Mouse (Mus musculus) hindbrain, embryonic 12.5 days (tissue): ENCODE measurements around the gene Gstp3. TPM values are rescaled to one million over a fixed set of nuclear protein-coding genes. Genes with fewer than 3 reads are reported as not detected.
A peak's percentile ranks its signal among the peaks of the same experiment; 100 is the strongest.
"Not testable (repeated sequence)": the region's sequence is repeated elsewhere in the genome, so short reads cannot be mapped to it uniquely, and the experiment has no call there.

Source experiments
- ATAC-seq: fragments of 200-750 bp; cut with Nextera tagmentation; 2 replicates; pipeline ENCODE4 v1.8.0; 2017; ENCODE audit warnings: moderate TSS enrichment; ENCODE audit not compliant: low FRiP score
- H3K27ac ChIP-seq: fragments of 300-500 bp; sonication (generic); 2 replicates; pipeline ENCODE4 v1.5.1; 2016; ENCODE audit warnings: mild to moderate bottlenecking
- H3K27me3 ChIP-seq: fragments of 300-500 bp; sonication (generic); 2 replicates; pipeline ENCODE4 v1.6.1; 2016; ENCODE audit warnings: mild to moderate bottlenecking
- H3K36me3 ChIP-seq: fragments of 300-500 bp; sonication (generic); 2 replicates; pipeline ENCODE4 v1.6.1; 2016; ENCODE audit warnings: mild to moderate bottlenecking
- H3K4me1 ChIP-seq: fragments of 300-500 bp; sonication (generic); 2 replicates; pipeline ENCODE4 v1.6.1; 2016
- H3K4me2 ChIP-seq: fragments of 300-500 bp; sonication (generic); replicated peaks from 2 replicates; pipeline ENCODE4 v1.6.1; 2016; ENCODE audit warnings: mild to moderate bottlenecking
- H3K4me3 ChIP-seq: fragments of 300-500 bp; sonication (generic); 2 replicates; pipeline ENCODE4 v1.5.1; 2016; ENCODE audit warnings: mild to moderate bottlenecking
- H3K9ac ChIP-seq: fragments of 300-500 bp; sonication (generic); 2 replicates; pipeline ENCODE4 v1.6.1; 2016; ENCODE audit warnings: mild to moderate bottlenecking, moderate library complexity
- H3K9me3 ChIP-seq: fragments of 300-500 bp; sonication (generic); replicated peaks from 2 replicates; pipeline ENCODE4 v1.6.1; 2016; ENCODE audit warnings: mild to moderate bottlenecking
- WGBS: fragments of 180-500 bp; shearing (Covaris S2); methylation state at CpG from one replicate; pipeline ENCODE4 v1.1.7; 2016; 5-methylcytosine and 5-hydroxymethylcytosine counted together
- polyA plus RNA-seq: library from polyadenylated mRNA; unstranded; fragments of >200 nt; fragmentation: Nextera tagmentation; extraction: Ambion mirVana; gene quantifications from 2 replicates; pipeline ENCODE4 v1.2.1, GENCODE M21; 2016

Gstp3 gene
- polyA plus RNA-seq, 1 experiment from 2014 or later = not detected

DNA sequence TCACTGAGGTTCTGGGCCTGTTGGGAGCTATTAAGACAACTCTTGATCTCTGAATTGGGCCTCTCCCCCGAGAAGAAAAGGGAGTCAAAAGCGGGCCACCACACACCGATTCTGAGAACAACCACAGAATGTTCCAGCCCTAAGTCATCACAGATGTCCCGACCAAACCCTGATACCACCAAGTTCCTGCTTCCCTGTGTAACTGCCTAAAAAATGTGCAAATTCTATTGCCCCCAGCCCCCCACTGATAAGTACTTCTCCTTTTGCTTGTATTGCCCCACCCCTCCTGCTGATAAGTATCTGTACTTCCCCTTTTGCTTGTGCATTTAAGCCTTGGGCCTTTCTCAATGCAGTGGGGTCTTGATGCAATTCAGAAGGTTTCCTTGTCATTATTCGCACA lies 15.3 kb downstream of the Gstp3 start:
- not testable (repeated sequence) for H3K36me3 ChIP-seq, H3K4me2 ChIP-seq, H3K4me1 ChIP-seq, H3K27me3 ChIP-seq, H3K9me3 ChIP-seq, ATAC-seq, H3K9ac ChIP-seq, H3K4me3 ChIP-seq, H3K27ac ChIP-seq
- WGBS = 92% methylated on average over 5 of the region's 5 CpGs

DNA sequence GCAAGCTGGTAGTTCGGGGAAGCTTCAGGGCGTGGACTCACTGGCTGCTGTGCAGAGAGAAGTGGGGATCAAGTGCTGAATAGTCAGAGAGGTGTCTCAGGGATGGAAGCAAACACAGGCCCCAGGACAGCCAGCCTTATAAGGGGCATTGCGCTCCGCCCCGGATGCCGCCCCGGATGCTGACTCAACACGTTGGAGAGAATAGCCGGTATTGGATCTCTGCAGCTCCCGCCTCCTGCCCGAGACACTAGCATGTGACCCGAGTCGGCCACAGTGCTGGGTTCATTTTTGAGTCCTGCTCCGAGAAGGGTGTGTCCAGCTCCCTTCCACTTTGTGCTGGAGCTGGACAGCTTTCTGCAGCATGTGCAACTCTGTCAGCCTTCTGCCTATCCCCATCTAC lies 17.2 kb downstream of the Gstp3 start:
- H3K9ac ChIP-seq = no peak overlapping the region
- H3K4me3 ChIP-seq = no peak overlapping the region

DNA sequence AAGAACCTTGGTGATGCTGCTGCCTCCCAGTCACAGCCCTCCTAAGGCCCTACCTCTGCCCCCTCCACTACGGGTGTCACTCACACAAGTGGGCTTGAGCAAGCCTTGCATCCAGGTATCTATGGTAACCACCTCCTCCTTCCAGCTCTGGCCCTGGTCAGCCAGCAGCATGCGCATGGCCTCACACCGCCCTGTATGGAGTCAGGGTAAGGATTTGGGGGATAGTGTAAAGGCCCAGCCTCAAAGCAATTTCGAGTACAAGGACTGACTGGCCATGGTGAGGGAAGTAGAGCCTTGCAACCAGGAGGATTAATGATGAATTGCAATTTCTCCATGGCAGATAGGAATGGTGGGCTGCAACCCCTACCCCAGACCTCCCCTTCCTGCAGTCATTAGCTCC lies 17.9 kb downstream of the Gstp3 start:
- WGBS = 85% methylated on average over 3 of the region's 4 CpGs
- H3K36me3 ChIP-seq, H3K4me2 ChIP-seq, H3K4me3 ChIP-seq, H3K9me3 ChIP-seq, H3K27me3 ChIP-seq, H3K27ac ChIP-seq, ATAC-seq, H3K9ac ChIP-seq: not testable (repeated sequence)
- H3K4me1 ChIP-seq = peaks cover 14% of the 10 kb centered on the region

More for the DNA sequence above, 17.2 kb downstream of the Gstp3 start:
- Histone ChIP-seq H3K4me1 (peaks cover 11% of the 10 kb centered on the region), H3K27ac (no peak overlapping the region), H3K36me3 (no peaks in the 10 kb centered on the region), H3K27me3 (no peaks in the 10 kb centered on the region; the same call in 1 of the 2 replicates), H3K4me2 (no peak overlapping the region), H3K9me3 (no peaks in the 10 kb centered on the region)
- 71% methylated on average over 14 of the region's 14 CpGs for WGBS
- ATAC-seq = no peak

DNA sequence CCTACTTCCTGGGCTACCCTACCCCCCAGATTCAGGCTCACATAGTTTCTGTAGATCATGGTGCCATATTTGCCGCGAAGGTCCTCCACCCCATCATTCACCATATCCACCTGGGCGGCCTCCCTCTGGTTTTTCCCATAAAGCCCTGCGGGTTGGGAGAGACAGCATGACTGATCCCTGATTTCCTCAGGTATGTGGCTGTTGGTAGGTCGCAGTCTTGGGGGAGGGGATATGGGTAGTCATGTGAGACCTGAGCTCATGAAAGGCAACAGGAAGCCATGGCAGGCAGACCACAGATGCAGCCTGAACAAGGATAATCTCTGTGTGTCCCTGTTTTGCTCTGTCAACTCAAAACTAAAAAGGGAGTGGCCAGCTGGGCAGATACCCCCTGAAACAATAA lies 18.4 kb downstream of the Gstp3 start:
- H3K4me2 ChIP-seq, H3K36me3 ChIP-seq, ATAC-seq, H3K27me3 ChIP-seq, H3K4me3 ChIP-seq, H3K9me3 ChIP-seq, H3K9ac ChIP-seq, H3K27ac ChIP-seq: not testable (repeated sequence)
- H3K4me1 ChIP-seq = peaks cover 17% of the 10 kb centered on the region
- 86% methylated on average over 5 of the region's 5 CpGs for WGBS

DNA sequence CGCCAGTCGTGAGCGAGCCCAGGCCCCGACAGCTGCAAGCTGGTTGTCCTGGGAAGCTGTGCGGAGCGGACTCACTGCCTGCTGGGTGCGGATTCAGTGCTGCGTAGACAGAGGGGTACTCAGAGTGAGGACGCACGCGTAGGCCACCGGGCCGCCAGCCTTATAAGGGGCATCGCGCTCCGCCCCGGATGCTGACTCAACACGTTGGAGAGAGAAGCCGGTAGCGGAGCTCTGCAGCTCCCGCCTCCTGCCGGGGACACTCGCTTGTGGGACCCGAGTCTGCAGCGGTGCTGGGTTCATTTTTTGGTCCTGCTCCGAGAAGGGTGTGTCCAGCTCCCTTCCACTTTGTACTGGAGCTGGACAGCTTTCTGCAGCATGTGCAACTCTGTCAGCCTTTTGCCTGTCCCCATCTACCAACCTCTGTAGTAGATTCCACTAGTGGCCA lies 21.6 kb downstream of the Gstp3 start, which contains the start of gene Gstp1:
Gene Gstp1 (minus strand): TSS at position 198 of the 445 bp plus-strand sequence.
- peak; percentile 81 for ATAC-seq
- Histone ChIP-seq H3K9ac (peak within 1 kb of the TSS; percentile 73), H3K9me3 (no peaks in the 10 kb centered on the region), H3K4me1 (peaks cover 17% of the 10 kb centered on the region), H3K36me3 (no peaks in the 10 kb centered on the region), H3K4me3 (peak within 1 kb of the TSS; percentile 57), H3K27ac (0 out of 2 replicates have a peak within 1 kb of the TSS, but pooled peaks have one; percentile 49), H3K4me2 (peak within 1 kb of the TSS; percentile 69), H3K27me3 (no peaks in the 10 kb centered on the region)
- WGBS = under 1% methylated on average over 26 of the region's 26 CpGs

DNA sequence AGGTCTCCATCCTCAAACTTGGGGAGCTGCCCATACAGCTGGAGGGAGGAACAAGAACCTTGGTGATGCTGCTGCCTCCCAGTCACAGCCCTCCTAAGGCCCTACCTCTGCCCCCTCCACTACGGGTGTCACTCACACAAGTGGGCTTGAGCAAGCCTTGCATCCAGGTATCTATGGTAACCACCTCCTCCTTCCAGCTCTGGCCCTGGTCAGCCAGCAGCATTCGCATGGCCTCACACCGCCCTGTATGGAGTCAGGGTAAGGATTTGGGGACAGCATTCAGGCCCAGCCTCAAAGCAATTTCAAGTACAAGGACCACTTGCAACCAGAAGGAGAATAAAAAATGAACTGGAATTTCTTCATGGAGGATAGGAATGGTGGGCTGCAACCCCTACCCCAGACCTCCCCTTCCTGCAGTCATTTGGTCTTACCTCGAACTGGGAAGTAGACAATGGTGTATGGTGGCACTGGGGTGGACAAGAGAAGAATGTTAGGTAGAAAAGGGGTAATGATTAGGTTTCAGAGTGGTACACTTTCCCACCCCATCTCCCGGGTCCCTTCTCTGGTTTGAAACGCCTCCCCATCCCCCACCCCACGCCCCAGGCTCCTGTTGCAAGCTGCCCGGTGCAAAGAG lies 22.1 kb downstream of the Gstp3 start:
- H3K9me3 ChIP-seq, H3K27me3 ChIP-seq, H3K36me3 ChIP-seq: not testable (repeated sequence)
- H3K4me3 ChIP-seq = peak overlapping the region; percentile 57
- H3K4me1 ChIP-seq = peaks cover 17% of the 10 kb centered on the region
- peak; percentile 50 for ATAC-seq
- H3K27ac ChIP-seq = 0 out of 2 replicates have a peak overlapping the region, but pooled peaks have one; percentile 49
- whole genome bisulfite sequencing = 23% methylated on average over 7 of the region's 8 CpGs
- H3K4me2 ChIP-seq = peak overlapping the region; percentile 69
- H3K9ac ChIP-seq = peak overlapping the region; percentile 73

DNA sequence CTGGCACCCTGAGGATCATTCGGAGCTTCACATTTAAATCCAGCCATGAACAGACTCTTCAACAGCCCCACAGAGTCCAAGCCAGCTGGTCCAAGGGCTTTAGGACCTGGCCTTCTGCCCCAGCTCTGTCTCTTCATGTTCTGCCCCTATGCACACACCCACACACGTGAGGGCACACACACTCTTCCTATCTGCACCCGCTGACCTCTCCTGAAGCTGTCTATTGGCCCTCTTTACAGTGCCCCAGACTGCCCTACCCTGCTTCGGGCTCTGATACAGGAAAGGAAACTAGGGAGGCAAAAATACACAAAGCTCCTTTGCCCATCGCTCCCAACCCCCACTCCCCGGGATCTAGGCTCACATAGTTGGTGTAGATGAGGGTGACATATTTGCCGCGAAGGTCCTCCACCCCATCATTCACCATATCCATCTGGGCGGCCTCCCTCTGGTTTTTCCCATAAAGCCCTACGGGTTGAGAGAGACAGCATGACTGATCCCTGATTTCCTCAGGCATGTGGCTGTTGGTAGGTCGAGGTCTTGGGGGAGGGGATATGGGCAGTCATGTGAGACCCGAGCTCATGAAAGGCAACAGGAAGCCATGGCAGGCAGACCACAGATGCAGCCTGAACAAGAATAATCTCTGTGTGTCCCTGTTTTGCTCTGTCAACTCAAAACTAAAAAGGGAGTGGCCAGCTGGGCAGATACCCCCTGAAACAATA lies 22.9 kb downstream of the Gstp3 start:
- H3K4me3 ChIP-seq = no peak overlapping the region
- ATAC-seq = no peak
- WGBS = 71% methylated on average over 12 of the region's 12 CpGs
- H3K27me3 ChIP-seq = no peaks in the 10 kb centered on the region
- no peak overlapping the region for H3K9ac ChIP-seq
- H3K27ac ChIP-seq = no peak overlapping the region
- no peaks in the 10 kb centered on the region for H3K36me3 ChIP-seq
- H3K9me3 ChIP-seq = no peaks in the 10 kb centered on the region
- H3K4me1 ChIP-seq = peaks cover 17% of the 10 kb centered on the region
- peak overlapping the region; percentile 17; the same call in 1 of the 2 replicates for H3K4me2 ChIP-seq

DNA sequence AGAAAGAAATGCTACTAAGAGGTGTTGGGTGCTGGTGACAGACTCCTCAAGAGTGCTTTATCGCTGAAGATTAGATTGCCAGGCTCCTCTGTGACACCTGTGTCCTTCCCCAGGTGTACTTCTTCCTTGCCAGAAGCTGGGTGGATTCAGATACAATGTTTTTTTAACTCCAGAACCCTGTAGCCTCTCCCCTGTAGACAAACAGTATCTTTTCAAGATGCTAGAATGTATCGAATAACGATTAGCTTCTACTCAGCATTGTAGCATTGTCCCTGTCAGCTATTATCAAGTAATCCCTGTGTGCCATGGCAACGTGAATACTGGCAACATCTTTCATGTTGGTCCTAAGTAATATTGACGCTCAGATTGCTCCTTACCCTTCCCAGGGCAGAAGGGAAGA lies 25.6 kb downstream of the Gstp3 start:
- no peak overlapping the region for H3K4me3 ChIP-seq
- no peak overlapping the region for H3K9ac ChIP-seq
- no peaks in the 10 kb centered on the region for H3K9me3 ChIP-seq
- H3K36me3 ChIP-seq = no peaks in the 10 kb centered on the region
- ATAC-seq = no peak
- no peaks in the 10 kb centered on the region for H3K27me3 ChIP-seq
- peaks cover 17% of the 10 kb centered on the region for H3K4me1 ChIP-seq
- H3K27ac ChIP-seq = no peak overlapping the region
- WGBS = 70% methylated on average over 5 of the region's 5 CpGs
- H3K4me2 ChIP-seq = no peak overlapping the region

DNA sequence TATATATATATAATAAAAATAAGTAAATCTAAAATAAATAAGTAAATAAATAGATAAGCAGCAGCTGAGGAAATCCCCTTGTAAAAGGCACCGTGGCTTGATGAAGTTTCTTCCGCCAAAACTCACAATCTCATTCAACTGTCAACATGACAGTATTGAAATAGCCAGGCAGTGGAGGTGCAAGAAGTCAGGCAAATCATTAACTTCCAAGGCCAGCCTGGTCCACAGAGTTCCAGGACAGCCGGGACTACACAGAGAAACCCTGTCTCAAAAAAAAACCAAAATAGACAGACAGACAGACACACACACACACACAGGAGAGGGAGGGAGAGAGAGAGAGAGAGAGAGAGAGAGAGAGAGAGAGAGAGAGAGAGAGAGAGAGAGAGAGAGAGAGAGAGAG lies 26.1 kb downstream of the Gstp3 start:
- no peaks in the 10 kb centered on the region for H3K27me3 ChIP-seq
- 78% methylated on average over 3 of the region's 3 CpGs for WGBS
- no peak for ATAC-seq

DNA sequence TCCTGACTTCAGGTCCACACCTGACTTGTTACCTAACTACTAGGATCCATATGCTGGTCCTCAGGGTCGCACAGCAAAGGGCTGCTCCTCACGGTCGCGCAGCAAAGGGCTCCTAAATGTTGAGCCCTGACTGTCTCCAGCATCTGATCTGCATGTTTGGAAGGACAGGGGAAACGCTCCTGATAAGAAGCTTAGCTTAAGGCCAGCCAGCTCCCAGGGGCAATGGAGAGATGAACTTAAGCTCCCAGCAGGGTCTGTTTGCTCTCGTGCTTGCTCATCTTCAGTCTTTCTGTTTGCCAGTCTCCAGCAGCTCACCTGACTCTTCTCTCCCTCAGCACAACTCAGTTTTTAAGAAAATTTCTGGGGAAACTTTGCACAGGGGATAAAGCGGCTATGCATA lies 26.7 kb downstream of the Gstp3 start:
- H3K4me3 ChIP-seq = no peak overlapping the region
- no peak overlapping the region for H3K4me2 ChIP-seq
- H3K36me3 ChIP-seq = no peaks in the 10 kb centered on the region
- 59% methylated on average over 7 of the region's 7 CpGs for WGBS
- H3K4me1 ChIP-seq = peaks cover 10% of the 10 kb centered on the region
- no peak for ATAC-seq
- H3K27ac ChIP-seq = no peak overlapping the region
- no peaks in the 10 kb centered on the region for H3K9me3 ChIP-seq
- no peaks in the 10 kb centered on the region for H3K27me3 ChIP-seq
- H3K9ac ChIP-seq = no peak overlapping the region

More for the DNA sequence above, 26.1 kb downstream of the Gstp3 start:
- Histone ChIP-seq H3K4me1 (peaks cover 16% of the 10 kb centered on the region), H3K4me3 (no peak overlapping the region), H3K9me3 (no peaks in the 10 kb centered on the region), H3K4me2 (no peak overlapping the region), H3K27ac (no peak overlapping the region), H3K9ac (no peak overlapping the region), H3K36me3 (no peaks in the 10 kb centered on the region)

DNA sequence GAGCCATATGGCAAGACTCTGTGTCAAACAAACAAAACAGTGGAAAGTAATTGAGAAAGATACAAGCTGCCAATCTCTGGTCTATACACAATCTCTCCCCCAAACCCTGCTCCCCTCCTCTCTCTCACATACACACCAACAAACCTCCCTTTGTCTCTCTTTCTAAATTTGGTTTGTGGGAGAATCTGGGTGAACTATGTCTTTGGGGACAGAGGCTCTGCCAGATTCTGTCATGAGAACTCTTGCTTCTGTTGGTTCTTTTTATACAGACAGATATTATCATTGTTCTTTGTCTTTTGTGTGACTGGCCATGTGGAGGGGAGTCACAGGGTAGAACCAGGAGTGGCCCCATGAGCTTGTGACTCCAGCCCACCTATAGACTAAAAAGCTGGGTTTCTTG lies 31.8 kb downstream of the Gstp3 start:
- H3K4me2 ChIP-seq = no peak overlapping the region
- no peaks in the 10 kb centered on the region for H3K27me3 ChIP-seq
- peaks cover 4% of the 10 kb centered on the region; the same call in 1 of the 2 replicates for H3K9me3 ChIP-seq
- no peaks in the 10 kb centered on the region for H3K4me1 ChIP-seq
- no peak overlapping the region for H3K9ac ChIP-seq
- no peaks in the 10 kb centered on the region for H3K36me3 ChIP-seq
- no peak overlapping the region for H3K27ac ChIP-seq
- no peak for ATAC-seq
- H3K4me3 ChIP-seq = no peak overlapping the region

DNA sequence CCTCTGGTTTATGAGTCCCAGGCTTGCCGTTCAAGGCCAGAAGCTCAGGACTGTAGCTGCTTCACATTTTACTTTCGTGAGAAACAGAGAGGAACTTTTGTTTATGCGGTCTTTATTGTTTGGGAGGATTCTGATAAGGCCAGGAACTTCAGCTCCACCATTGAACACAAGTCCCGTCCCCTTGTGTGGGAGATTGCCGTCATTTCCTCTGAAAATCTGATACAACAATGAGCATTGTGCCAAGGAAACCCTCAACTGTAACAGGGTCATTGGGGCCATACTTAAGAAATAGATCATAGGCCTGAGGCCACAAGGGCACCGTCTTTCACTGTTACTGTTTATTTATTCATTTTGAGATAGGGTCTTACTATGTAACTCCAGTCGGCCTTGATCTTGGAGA lies 36.2 kb downstream of the Gstp3 start:
- Histone ChIP-seq H3K27ac (no peak overlapping the region), H3K36me3 (no peaks in the 10 kb centered on the region), H3K4me1 (no peaks in the 10 kb centered on the region), H3K9me3 (peaks cover 4% of the 10 kb centered on the region; the same call in 1 of the 2 replicates), H3K9ac (no peak overlapping the region), H3K4me3 (no peak overlapping the region), H3K4me2 (no peak overlapping the region), H3K27me3 (no peaks in the 10 kb centered on the region)
- WGBS = 78% methylated on average over 7 of the region's 7 CpGs
- ATAC-seq = no peak
